ENCODE assay signal across 7 mouse cellular contexts in the genomic region with DNA sequence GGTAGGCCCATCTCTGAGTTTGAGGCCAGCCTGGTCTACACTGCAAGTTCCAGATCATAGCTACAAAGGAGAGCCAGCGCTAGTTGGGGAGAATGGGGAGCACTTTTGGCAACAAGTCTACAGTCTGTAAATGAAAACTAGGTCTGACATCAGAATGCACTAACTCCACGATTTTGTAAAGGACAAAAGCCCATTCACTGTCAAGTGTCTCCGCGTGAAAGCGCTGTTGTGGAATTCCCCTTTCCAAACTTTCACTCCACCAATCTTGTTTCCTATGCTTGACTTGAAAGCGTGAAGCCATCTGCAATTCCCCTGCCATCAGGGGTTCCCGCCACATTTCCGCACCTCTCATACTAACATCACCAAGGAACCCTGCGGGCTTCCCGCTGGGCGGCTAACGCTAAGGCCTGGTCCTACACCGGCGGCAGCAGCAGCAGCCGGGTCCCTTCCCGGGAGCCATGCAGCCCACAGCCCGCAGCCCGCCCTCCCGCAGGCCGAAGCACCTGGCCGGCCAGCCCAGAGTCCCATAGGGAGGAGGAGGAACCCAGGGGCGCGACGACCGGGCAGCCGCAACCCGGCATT. TPM values are rescaled to one million over a fixed set of nuclear protein-coding genes. Genes with fewer than 3 reads are reported as not detected.
DNase-seq lines count a peak whose midpoint lies in the region; ATAC-seq and TF ChIP-seq lines count a peak whose summit lies in the region.

No protein-coding gene starts in this region.

- no peaks in the 10 kb centered on the region for H3K27me3 ChIP-seq in megakaryocyte, embryonic 14.5 days (replicated peaks)
- H3K27me3 ChIP-seq in limb, embryonic 11.5 days (ENCODE audit: control insufficient read depth, insufficient read depth, low read length), result no peaks in the 10 kb centered on the region
- H3K27me3 ChIP-seq in neural tube, embryonic 13.5 days, result no peaks in the 10 kb centered on the region

- TF ChIP-seq POLR2A in embryonic fibroblast, embryonic 13.5 days (IDR thresholded peaks at IDR 0.05; ENCODE audit: low read depth, low read length), result peak; percentile 30; the same call in 1 of the 2 replicates

- no peak for DNase-seq in limb, embryonic 11.5 days (ENCODE audit: low spot score)
- DNase-seq in adrenal gland, adult 2 months, result no peak

- peak overlapping the region; percentile 69 for H3K4me2 ChIP-seq in limb, embryonic 11.5 days (ENCODE audit: low read depth, severe bottlenecking)
- H3K4me2 ChIP-seq in neural tube, embryonic 13.5 days, result peak overlapping the region; percentile 79

- H3K4me3 ChIP-seq in megakaryocyte, embryonic 14.5 days (replicated peaks), result peak overlapping the region; percentile 95
- peak overlapping the region; percentile 64 for H3K4me3 ChIP-seq in embryonic fibroblast, embryonic 13.5 days (ENCODE audit: insufficient read depth, low read length)
- peak overlapping the region; percentile 94 for H3K4me3 ChIP-seq in limb, embryonic 11.5 days (ENCODE audit: low read depth, low read length)
- H3K4me3 ChIP-seq in neural tube, embryonic 13.5 days, result peak overlapping the region; percentile 92

- H3K9me3 ChIP-seq in megakaryocyte, embryonic 14.5 days, result no peaks in the 10 kb centered on the region
- H3K9me3 ChIP-seq in limb, embryonic 11.5 days (ENCODE audit: control insufficient read depth, low read length), result no peaks in the 10 kb centered on the region
- no peaks in the 10 kb centered on the region for H3K9me3 ChIP-seq in neural tube, embryonic 13.5 days

- WGBS in limb, embryonic 11.5 days, result under 1% methylated on average over 27 of the region's 27 CpGs
- 1% methylated on average over 27 of the region's 27 CpGs for WGBS in neural tube, embryonic 13.5 days

- H3K36me3 ChIP-seq in megakaryocyte, embryonic 14.5 days (replicated peaks; ENCODE audit: low read length), result peaks cover 4% of the 10 kb centered on the region
- H3K36me3 ChIP-seq in limb, embryonic 11.5 days (ENCODE audit: control insufficient read depth, insufficient read depth, low read length), result no peaks in the 10 kb centered on the region
- H3K36me3 ChIP-seq in neural tube, embryonic 13.5 days, result peaks cover 4% of the 10 kb centered on the region; the same call in 1 of the 2 replicates

- peak overlapping the region; percentile 60 for H3K27ac ChIP-seq in embryonic fibroblast, embryonic 13.5 days (ENCODE audit: insufficient read depth, low read length)
- H3K27ac ChIP-seq in limb, embryonic 11.5 days (replicated peaks; ENCODE audit: low read depth, low read length), result peak overlapping the region; percentile 89
- H3K27ac ChIP-seq in neural tube, embryonic 13.5 days (replicated peaks), result peak overlapping the region; percentile 99

- no peak for TF ChIP-seq CTCF in embryonic fibroblast, embryonic 13.5 days (IDR thresholded peaks at IDR 0.05; ENCODE audit: borderline replicate concordance, insufficient read depth, low read length)

- H3K9ac ChIP-seq in limb, embryonic 11.5 days (ENCODE audit: low read length), result peak overlapping the region; percentile 99
- H3K9ac ChIP-seq in neural tube, embryonic 13.5 days, result peak overlapping the region; percentile 100

- no peak; the same call in 1 of the 2 replicates for ATAC-seq in megakaryocyte, adult 5-6 weeks (ENCODE audit: poor library complexity, severe bottlenecking)
- ATAC-seq in activated CD4-positive, CD25-positive, alpha-beta regulatory T cell, adult 4 months, result peak; percentile 18
- peak; percentile 49 for ATAC-seq in limb, embryonic 11.5 days (ENCODE audit: insufficient number of reproducible peaks, low FRiP score, low TSS enrichment, low read depth)
- ATAC-seq in neural tube, embryonic 13.5 days (ENCODE audit: low read depth), result peak; percentile 72

- peaks cover 64% of the 10 kb centered on the region for H3K4me1 ChIP-seq in megakaryocyte, embryonic 14.5 days
- peaks cover 10% of the 10 kb centered on the region for H3K4me1 ChIP-seq in embryonic fibroblast, embryonic 13.5 days (ENCODE audit: control insufficient read depth, insufficient read depth, low read length)
- H3K4me1 ChIP-seq in limb, embryonic 11.5 days (ENCODE audit: control insufficient read depth, insufficient read depth, low read length), result 0 out of 2 replicates have a peak, but pooled peaks cover 3% of the 10 kb centered on the region
- peaks cover 24% of the 10 kb centered on the region for H3K4me1 ChIP-seq in neural tube, embryonic 13.5 days (replicated peaks)

RNA-seq across cellular contexts. Expression of a gene that starts 0.6 kb away (rescaled TPM):
- polyA plus RNA-seq in megakaryocyte, embryonic 14.5 days (2012; ENCODE audit: insufficient read depth, low replicate concordance), result 17.1 and 27.3 TPM in 2 replicates
- total RNA-seq in megakaryocyte, adult 5-6 weeks (2015), result 115 and 117 TPM in 2 replicates
- total RNA-seq in megakaryocyte, adult 5-6 weeks (2017), result 106 and 119 TPM in 2 replicates
- polyA plus RNA-seq in activated CD4-positive, CD25-positive, alpha-beta regulatory T cell, adult 4 months (2017; shearing (Covaris generic)), result 100 to 1,000 TPM in 1 of 2 experiments, 10 to 100 TPM in 1; 87.9 to 116 TPM
- 44.9 and 51.4 TPM in 2 replicates for polyA plus RNA-seq in embryonic fibroblast, embryonic 13.5 days (2011; ENCODE audit: insufficient read length, low read depth, missing spikeins)
- 179 and 180 TPM in 2 replicates for polyA plus RNA-seq in limb, embryonic 11.5 days (2014; fragmentation: Nextera tagmentation; extraction: Ambion mirVana)
- polyA plus RNA-seq in neural tube, embryonic 13.5 days (2015; fragmentation: Nextera tagmentation; extraction: Ambion mirVana), result 174 TPM in 2 replicates
- 100 to 1,000 TPM; 386 to 423 TPM for total RNA-seq in adrenal gland, adult 2 months (2021)
- polyA plus RNA-seq in adrenal gland, adult 2 months (2012; rRNA removed), result 31.7 and 41.1 TPM in 2 replicates

RNA-seq across cellular contexts. Expression of a gene that starts 0.8 kb away (rescaled TPM):
- 16.3 and 47.6 TPM in 2 replicates for polyA plus RNA-seq in megakaryocyte, embryonic 14.5 days (2012; ENCODE audit: insufficient read depth, low replicate concordance)
- total RNA-seq in megakaryocyte, adult 5-6 weeks (2015), result 26.7 and 30.0 TPM in 2 replicates
- total RNA-seq in megakaryocyte, adult 5-6 weeks (2017), result 28.0 and 39.0 TPM in 2 replicates
- 10 to 100 TPM; 39.7 to 45.2 TPM for polyA plus RNA-seq in activated CD4-positive, CD25-positive, alpha-beta regulatory T cell, adult 4 months (2017; shearing (Covaris generic))
- 22.8 and 27.0 TPM in 2 replicates for polyA plus RNA-seq in embryonic fibroblast, embryonic 13.5 days (2011; ENCODE audit: insufficient read length, low read depth, missing spikeins)
- polyA plus RNA-seq in limb, embryonic 11.5 days (2014; fragmentation: Nextera tagmentation; extraction: Ambion mirVana), result 45.8 and 47.7 TPM in 2 replicates
- polyA plus RNA-seq in neural tube, embryonic 13.5 days (2015; fragmentation: Nextera tagmentation; extraction: Ambion mirVana), result 38.9 and 45.6 TPM in 2 replicates
- total RNA-seq in adrenal gland, adult 2 months (2021), result 10 to 100 TPM; 26.8 to 41.6 TPM
- polyA plus RNA-seq in adrenal gland, adult 2 months (2012; rRNA removed), result 2.6 TPM in 2 replicates
